Mouse (Mus musculus): Measurements from ENCODE around the gene Lalba. TPM values are rescaled to one million over a fixed set of nuclear protein-coding genes. Genes with fewer than 3 reads are reported as not detected.
"Not testable (repeated sequence)": the region's sequence is repeated elsewhere in the genome, so short reads cannot be mapped to it uniquely, and the experiment has no call there.

Lalba gene
- total RNA-seq, 2 experiments from 2014 or later = not detected

DNA sequence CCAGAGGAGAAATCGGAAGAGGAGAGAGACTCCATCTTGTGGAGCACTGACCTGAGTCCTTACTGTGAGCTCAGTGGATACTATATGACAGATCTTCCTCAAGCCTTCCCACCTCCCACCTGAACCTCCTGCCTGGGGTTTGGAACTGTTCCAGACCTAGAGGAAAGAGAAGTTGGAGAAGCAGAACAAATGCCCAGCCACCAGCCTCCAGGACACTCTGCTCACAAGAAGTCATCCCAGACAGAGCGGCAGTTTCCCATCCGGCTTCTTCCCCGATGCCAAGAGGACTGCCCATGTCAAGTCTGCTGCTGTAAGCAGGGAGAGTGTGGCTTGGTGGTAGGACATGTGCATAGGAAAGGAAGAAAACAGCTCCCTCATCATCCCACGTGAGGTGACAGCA is 6.2 kb downstream of the Lalba start:
- no peak for DNase-seq (ENCODE audit: low spot score in 2 of 2)
- H3K4me3 ChIP-seq = no peak overlapping the region
- no peak for TF ChIP-seq CTCF (conservative IDR thresholded peaks at IDR 0.05)
- H3K27ac ChIP-seq = no peak overlapping the region

DNA sequence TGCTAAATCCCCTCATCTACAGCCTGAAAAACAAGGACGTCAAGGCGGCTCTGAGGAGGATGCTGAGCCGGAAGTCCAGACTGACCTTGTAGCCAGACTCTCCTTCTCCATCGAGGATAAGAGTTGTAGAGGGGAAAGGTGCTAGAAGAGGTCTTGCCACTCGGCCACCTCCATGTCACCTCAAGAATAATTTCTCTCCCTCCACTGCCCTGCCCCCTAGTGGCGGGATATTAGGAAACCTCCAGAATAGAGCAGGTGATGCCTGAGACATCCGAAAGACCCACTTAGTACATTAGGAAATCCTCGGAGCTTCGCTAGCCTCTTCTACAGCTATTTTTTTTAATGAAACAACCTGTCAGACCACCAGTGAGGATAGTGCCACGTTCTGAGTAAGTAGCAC is 7.1 kb downstream of the Lalba start:
- H3K27ac ChIP-seq = no peak overlapping the region
- peak; percentile 77 for TF ChIP-seq CTCF (conservative IDR thresholded peaks at IDR 0.05)
- DNase-seq (ENCODE audit: low spot score in 2 of 2) = peak in 1 of 2 experiments; percentile 36
- no peak overlapping the region for H3K4me3 ChIP-seq

DNA sequence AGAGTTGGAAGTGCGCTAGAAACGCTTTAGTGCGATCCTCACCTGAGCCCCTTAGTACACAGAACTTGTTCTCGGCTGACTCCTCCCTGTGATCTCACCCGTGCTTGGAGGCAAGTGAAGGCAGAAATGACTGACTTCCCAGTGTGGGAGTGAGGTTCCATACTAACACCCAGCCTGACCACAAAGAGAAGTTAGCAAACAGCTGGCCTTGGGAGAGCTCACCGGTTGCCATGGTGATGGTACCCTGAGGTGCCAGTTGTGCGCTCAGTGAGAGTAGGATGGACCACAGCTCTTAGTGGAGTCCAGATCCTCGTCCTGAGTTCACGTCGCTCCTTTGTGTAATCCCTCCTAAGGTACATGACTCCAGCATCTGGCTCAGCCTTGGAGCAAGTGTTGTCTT is 7.6 kb downstream of the Lalba start:
- Histone ChIP-seq H3K4me3 (no peak overlapping the region), H3K27ac (no peak overlapping the region)
- TF ChIP-seq CTCF (conservative IDR thresholded peaks at IDR 0.05) = no peak
- no peak for DNase-seq (ENCODE audit: low spot score in 2 of 2)

DNA sequence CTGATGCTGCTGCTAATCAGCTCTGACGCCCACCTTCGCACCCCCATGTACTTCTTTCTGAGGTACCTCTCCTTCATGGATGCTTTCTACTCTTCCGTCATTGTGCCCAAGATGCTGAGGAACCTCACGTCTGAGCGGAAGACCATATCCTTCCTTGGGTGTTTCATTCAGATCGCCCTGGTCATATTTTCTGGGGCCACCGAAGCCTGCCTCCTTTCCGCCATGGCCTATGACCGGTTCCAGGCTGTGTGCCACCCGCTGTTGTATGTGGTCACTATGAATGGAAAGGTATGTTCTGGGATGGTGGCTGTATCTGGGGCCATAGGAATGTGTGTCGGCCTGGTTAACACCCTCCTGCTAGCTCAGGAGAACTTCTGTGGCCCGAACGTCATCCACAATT is 11.0 kb downstream of the Lalba start:
- Histone ChIP-seq H3K27ac (no peak overlapping the region), H3K4me3 (no peak overlapping the region)
- no peak for TF ChIP-seq CTCF (conservative IDR thresholded peaks at IDR 0.05)
- DNase-seq (ENCODE audit: low spot score in 2 of 2) = no peak

DNA sequence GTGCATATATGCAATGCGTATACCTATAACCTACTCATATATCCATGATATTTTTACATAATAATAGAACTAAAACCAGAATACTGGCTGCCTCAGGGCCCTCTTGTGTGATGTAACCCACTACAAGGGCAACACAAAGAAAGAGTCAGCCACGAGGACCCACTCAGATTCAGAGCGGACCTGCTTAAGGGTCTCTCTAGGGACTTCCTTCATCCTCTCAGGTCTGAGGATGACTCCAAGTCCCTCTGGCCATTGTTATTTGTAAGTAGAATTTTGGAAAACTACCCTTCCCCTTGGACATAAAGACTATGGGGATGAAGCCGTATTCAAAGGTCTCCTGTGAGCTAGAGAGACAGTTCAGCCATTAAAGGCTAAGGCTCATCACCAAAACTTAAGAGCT is 12.9 kb downstream of the Lalba start, which contains the start of gene OR5BS1P:
TSS of gene OR5BS1P (plus strand) at position 301 of the 400 bp plus-strand sequence.
- no peak within 1 kb of the TSS for H3K27ac ChIP-seq
- DNase-seq (ENCODE audit: low spot score in 2 of 2) = no peak
- TF ChIP-seq CTCF (conservative IDR thresholded peaks at IDR 0.05) = no peak
- H3K4me3 ChIP-seq = no peak within 1 kb of the TSS

DNA sequence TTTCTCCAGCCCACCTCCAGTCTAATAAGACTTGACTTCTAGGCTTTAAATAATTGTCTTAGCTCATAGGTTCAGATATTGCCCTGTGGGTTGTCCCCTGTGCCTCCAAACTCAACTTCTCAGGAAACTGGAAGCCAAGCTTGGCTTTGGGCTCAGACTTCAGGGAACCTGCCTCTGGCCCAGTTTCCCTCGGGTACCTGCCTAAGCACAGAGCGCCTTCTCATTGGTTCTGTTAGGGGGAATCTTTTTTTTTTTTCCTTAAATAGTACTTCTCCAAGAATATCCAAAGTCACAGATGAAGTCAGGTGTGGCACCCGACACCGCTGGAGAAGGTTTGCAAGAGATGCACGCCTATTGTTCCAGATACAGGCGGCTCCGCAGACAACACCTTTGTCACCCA is 30.2 kb downstream of the Lalba start, which contains the start of gene Olfr281:
TSS of gene Olfr281 (plus strand) at position 301 of the 400 bp plus-strand sequence.
- no peak for TF ChIP-seq CTCF (conservative IDR thresholded peaks at IDR 0.05)
- Histone ChIP-seq H3K4me3 (no peak within 1 kb of the TSS), H3K27ac (no peak within 1 kb of the TSS)
- no peak for DNase-seq (ENCODE audit: low spot score in 2 of 2)

DNA sequence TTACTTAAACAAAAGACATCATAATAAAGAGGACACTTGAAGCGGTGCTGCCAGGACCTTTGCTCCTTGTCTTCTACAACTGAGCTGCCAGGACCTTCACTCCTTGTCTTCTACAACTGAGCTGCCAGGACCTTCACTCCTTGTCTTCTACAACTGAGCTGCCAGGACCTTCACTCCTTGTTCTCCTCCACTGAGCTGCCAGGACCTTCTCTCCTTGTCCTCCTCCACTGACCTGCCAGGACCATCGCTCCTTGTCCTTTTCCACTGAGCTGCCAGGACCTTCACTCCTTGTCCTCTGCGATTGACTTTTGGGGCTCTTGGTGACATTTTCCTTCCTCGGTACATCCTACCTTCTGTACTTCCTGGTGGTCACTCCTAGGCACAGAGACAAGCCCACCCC is 34.0 kb downstream of the Lalba start:
- no peak overlapping the region for H3K27ac ChIP-seq
- H3K4me3 ChIP-seq = no peak overlapping the region
- TF ChIP-seq CTCF (conservative IDR thresholded peaks at IDR 0.05) = no peak
- peak in 1 of 2 experiments; percentile 2 for DNase-seq (ENCODE audit: low spot score in 2 of 2)

DNA sequence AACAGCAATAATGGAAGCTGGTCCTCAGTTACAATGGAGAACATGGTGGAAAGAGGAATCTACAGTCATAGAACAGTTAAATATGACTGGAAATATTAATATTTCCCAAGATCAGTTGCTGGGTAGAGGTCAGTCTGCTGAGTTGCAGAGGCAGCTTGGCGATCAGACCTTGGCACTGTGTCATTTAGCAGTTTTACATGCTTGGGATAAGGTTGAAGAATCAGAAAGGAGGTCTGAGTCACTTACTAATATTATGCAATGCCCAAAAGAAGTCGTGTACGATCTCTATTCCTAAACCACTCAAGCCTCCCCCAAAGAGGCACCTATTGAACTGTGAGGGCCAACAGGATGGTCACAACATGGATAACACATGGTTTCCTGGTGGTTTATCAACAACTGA is 38.0 kb downstream of the Lalba start:
- no peak for TF ChIP-seq CTCF (conservative IDR thresholded peaks at IDR 0.05)
- no peak for DNase-seq (ENCODE audit: low spot score in 2 of 2)
- Histone ChIP-seq H3K4me3 (no peak overlapping the region), H3K27ac (no peak overlapping the region)

DNA sequence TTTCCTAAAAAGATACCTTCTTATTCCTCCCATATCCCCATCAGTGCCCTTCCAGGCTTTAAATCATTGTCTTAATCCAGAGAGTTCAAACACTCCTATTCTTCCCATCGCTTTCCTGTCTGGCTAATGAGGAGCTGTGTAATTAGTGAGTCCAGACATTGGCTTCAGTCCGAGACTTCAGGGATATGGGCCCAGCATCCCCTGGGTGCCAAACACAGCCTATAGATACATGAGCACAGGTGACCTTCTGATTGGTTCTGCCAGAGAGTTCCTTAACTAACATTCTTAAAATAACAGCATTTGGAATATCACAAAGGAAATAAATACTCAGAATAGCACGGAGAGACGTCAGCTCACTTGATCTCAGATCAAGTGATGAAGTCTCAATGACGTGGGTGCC is 51.6 kb downstream of the Lalba start, which contains the start of gene Olfr282:
TSS of gene Olfr282 (plus strand) at position 301 of the 400 bp plus-strand sequence.
- H3K27ac ChIP-seq; DNase-seq (ENCODE audit: low spot score in 2 of 2); H3K4me3 ChIP-seq: not testable (repeated sequence)

Small RNAs within 50 kb of the gene (microRNA-seq; reads per million reads assigned to microRNA genes)
- 7.5 to 20.8 reads per million in 2 experiments for gene Mir1291

Other genes starting within 250 kb of the Lalba start
- not detected for gene Olfr286, start 248.3 kb downstream of the Lalba start, total RNA-seq (2021)
- not detected for gene H1fnt, start 225.4 kb downstream of the Lalba start, total RNA-seq (2021)
- gene Zfp641, start 186.6 kb downstream of the Lalba start, total RNA-seq (2021) = 1 to 10 TPM; 6.4 to 6.8 TPM
- gene Olfr285, start 165.4 kb downstream of the Lalba start, total RNA-seq (2021) = not detected
- not detected for gene Olfr284, start 141.7 kb downstream of the Lalba start, total RNA-seq (2021)
- not detected for gene Olfr283, start 101.8 kb downstream of the Lalba start, total RNA-seq (2021)
- gene Olfr282, start 51.5 kb downstream of the Lalba start, total RNA-seq (2021) = not detected
- not detected for gene Olfr281, start 30.1 kb downstream of the Lalba start, total RNA-seq (2021)
- not detected for gene OR5BS1P, start 12.8 kb downstream of the Lalba start, total RNA-seq (2021)
- gene Olfr279, start 9.7 kb upstream of the Lalba start, total RNA-seq (2021) = not detected
- gene Kansl2, start 51.5 kb upstream of the Lalba start, total RNA-seq (2021) = 10 to 100 TPM; 62.2 to 62.5 TPM
- 10 to 100 TPM; 43.8 to 48.3 TPM for gene Ccnt1, start 88.2 kb upstream of the Lalba start, total RNA-seq (2021)
- not detected for gene 4930415O20Rik, start 88.3 kb upstream of the Lalba start, total RNA-seq (2021)
- 10 to 100 TPM; 49.6 to 52.4 TPM for gene Adcy6, start 127.4 kb upstream of the Lalba start, total RNA-seq (2021)
- 100 to 1,000 TPM; 207 to 212 TPM for gene Cacnb3, start 148.1 kb upstream of the Lalba start, total RNA-seq (2021)
- 10 to 100 TPM; 79.7 to 87.4 TPM for gene Ddx23, start 180.2 kb upstream of the Lalba start, total RNA-seq (2021)
- 1 to 10 TPM; 6.4 to 6.9 TPM for gene Rnd1, start 194.7 kb upstream of the Lalba start, total RNA-seq (2021)
- 1 to 10 TPM; 6.7 to 9.5 TPM for gene Ccdc65, start 225.5 kb upstream of the Lalba start, total RNA-seq (2021)
- gene Fkbp11, start 245.5 kb upstream of the Lalba start, total RNA-seq (2021) = 1 to 10 TPM in 1 of 2 experiments, under 1 TPM in 1; 0.66 to 1.3 TPM